Mouse (Mus musculus) cerebellum, adult 11 months (tissue): ENCODE results near the gene Commd9.

Experiments
- DNase-seq: peaks from one replicate; pipeline ENCODE4 v3.0.0; 2022

The Commd9 gene

DNA sequence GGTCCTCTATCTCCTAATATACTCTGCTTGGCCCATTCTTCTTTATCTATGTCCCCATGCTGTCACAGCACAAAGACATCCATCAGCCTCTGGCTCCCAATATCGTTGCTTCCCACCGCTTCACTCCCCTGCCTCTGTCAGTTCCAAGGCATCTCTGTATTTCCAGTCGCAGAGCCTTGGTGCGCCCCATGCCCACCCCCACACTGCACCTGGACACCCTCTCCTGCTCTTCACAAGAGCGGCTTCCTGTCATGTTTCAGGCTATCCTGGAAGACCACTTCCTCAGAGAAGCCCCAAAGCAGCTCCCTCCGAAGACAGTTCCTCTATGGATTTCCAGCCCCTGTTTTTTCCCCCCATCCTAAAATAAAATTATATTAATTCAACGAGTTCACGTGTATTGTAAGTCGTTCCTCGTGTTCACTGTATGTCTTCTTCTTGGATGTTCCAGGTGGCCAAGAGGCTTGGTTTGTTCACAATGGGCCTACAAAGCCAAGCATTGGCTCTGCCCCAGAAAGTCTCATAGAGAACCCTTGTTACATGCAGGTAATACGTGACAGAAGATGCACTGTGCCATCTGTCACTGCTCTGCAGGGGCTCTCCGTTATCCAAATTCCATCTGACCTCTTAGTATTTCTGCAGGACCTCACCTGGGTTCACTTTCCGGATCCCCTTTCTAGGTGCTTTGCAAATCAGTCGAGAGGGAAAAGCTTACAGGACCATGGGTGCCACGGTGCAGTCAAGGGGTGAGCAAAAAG lies 23.5 kb downstream of the Commd9 start:
- DNase-seq, result peak; percentile 83

GRCm38 (mm10) chr2:101918518-101918917 lies 32.5 kb downstream of the Commd9 start:
- no peak for DNase-seq

GRCm38 (mm10) chr2:101920136-101920554 lies 34.1 kb downstream of the Commd9 start:
- no peak for DNase-seq

GRCm38 (mm10) chr2:101922302-101922701 lies 36.3 kb downstream of the Commd9 start:
- no peak for DNase-seq

- DNase-seq, result no peak
Observed at GRCm38 (mm10) chr2:101923181-101923580, 37.1 kb downstream of the Commd9 start.

DNA sequence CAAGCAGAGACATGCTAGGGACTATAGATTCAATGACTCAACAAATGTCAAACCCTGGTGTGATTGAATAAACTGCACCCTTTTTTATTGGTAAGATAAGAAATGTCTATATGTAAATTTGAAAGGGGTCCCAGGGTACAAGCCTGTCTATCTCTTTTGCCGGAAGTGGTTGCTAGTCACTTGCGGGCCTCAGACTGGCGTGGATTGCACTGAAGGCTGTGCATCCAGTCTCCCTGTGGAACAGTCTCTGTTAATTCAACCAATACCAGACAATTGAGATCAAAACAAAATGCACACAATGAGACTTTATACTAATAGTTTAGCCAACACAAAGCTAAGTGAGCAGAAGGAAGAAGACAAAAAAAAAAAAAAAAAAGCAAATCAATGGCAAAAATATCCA lies 39.1 kb downstream of the Commd9 start:
- DNase-seq, result no peak

- DNase-seq, result no peak
Observed at GRCm38 (mm10) chr2:101925591-101926188, 39.6 kb downstream of the Commd9 start.

DNA sequence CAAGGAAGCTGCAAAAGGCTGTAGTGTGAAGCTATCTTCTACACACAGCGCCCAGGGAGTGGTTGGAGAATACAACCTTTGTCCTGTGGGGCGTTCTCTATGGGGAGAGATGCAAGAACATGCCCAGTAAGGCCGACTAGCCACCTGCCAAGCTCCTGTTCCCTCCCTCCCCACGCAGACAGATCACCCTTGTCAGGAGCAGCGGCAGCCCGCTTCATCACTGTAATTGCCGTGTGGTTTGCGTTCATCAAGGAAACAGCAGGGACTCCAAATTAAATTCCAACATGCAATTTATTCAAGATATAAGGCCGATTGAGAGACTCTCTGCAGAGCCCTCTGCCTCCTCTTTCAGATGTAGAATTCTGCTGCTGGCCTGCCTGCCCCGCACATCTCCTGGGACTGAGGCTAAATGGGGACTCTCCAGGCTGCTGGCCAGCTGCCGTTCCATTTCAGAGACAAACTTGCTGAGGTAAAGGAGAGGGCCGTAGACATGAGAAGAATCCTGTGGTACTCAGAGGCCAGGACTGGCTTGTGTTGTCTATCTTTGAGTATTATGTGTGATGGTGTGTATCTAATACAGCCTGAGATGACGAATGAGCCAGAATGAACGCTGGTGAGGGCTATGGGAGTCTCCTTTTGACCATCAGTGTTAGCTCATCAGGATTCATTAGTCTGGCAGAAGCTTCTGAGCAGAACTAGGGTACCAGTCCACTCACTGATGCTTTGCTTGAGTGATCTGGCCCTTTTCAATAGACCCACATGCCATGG lies 46.3 kb downstream of the Commd9 start:
- peak; percentile 43 for DNase-seq

DNA sequence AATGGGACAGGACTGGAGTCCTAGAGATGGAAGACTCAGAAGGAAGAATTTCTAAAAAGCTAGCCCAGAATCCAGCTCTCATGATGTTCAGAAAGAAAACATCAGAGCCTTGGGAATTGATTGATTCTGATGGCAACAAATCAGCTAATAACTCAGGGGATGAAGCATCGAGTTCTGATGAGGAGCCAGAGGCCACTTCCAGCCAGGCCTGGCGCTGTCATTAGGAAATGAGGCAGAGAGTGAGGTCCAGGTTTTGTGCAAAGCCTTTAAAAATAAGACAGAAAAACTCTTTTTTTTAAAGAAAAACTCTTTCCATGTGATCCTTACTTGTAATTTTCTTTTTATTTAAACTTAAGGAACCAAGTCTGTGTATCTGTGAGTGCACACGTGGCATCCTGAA lies 47.3 kb downstream of the Commd9 start:
- no peak for DNase-seq

GRCm38 (mm10) chr2:101935006-101935405 lies 49.0 kb downstream of the Commd9 start:
- no peak for DNase-seq

DNA sequence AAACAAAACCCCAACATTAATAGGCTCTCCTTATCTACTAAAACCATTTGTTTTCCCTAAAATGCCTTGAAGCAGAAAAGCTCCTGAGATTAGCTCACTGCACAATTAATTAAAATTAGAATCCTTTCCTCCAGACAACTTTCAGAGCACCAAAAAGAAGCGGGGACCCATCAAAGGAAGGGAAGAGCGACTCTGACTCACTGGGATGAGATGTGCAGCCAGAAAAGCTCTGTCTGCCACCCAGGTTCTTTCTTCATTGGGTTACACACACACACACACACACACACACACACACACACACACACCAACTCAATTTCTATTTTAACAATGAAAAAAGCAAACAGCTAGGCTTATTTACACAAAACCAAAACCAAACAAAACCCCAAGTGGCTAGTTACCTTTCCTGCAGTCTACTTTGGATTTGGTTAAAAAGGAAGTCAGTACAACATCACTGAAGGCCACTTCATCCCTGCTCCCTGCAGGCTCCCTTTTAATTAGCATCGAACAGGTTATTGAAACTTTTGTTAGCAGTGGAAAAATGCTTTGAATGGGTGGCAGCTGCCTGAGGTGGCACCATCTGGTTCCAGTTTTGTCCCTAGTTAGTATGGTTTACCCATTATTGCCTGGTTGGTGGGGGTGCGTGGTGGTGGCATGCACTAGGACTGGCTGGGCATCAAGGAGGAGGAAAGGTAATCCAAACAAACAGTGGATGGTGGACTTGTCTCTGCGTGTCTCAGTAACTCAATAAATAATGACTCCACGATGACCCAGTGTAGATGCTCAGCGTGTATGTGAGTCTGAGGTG lies 64.9 kb downstream of the Commd9 start:
- no peak for DNase-seq
